In the genomic region with DNA sequence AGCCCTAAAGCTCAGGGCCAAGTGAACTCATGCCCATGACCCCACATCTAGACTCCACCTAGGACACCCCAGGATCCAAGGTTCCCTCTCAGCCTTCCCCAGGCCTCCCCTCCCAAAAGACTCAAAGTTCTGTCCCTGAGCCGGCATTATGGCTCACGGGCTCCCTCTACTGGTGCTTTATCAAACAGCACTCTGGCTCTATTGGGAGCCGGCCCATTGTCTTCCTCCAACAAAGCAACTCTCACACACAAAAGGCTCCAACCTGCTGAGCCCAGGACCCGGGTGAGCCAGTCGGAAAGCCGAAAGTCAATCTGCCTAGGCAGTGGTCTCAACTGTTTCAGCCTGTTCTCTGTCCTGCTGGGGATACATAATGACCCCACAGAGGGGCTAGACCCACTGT, we compare ENCODE assay signal across 8 mouse cellular contexts. TPM values are rescaled to one million over a fixed set of nuclear protein-coding genes. Genes with fewer than 3 reads are reported as not detected.
DNase-seq lines count a peak whose midpoint lies in the region; ATAC-seq and TF ChIP-seq lines count a peak whose summit lies in the region.

No protein-coding gene starts in this region.

- H3K4me1 ChIP-seq in liver, adult 2 months (ENCODE audit: control insufficient read depth, insufficient read depth, low read length), result peaks cover 28% of the 10 kb centered on the region
- H3K4me1 ChIP-seq in stomach, postnatal 0 days (replicated peaks; ENCODE audit: control insufficient read depth, insufficient read depth), result no peaks in the 10 kb centered on the region

- TF ChIP-seq CTCF in liver, adult 2 months (IDR thresholded peaks at IDR 0.05; ENCODE audit: low read depth, low read length), result peak; percentile 84
- peak; percentile 92 for TF ChIP-seq CTCF in stomach, postnatal 0 days (IDR thresholded peaks at IDR 0.05; ENCODE audit: low read depth)

- no peak for TF ChIP-seq POLR2A in liver, adult 2 months (IDR thresholded peaks at IDR 0.05; ENCODE audit: extremely low read depth, insufficient read depth, low read length)

- no peak overlapping the region for H3K4me3 ChIP-seq in liver, adult 2 months (ENCODE audit: insufficient read depth, low read depth, low read length)
- H3K4me3 ChIP-seq in stomach, postnatal 0 days (ENCODE audit: low read depth, low read length), result no peak overlapping the region

- no peaks in the 10 kb centered on the region for H3K36me3 ChIP-seq in liver, adult 2 months (ENCODE audit: control insufficient read depth, insufficient read depth, low read length)
- H3K36me3 ChIP-seq in stomach, postnatal 0 days (ENCODE audit: control insufficient read depth, insufficient read depth, low read length), result no peaks in the 10 kb centered on the region

- no peak overlapping the region for H3K9ac ChIP-seq in liver, adult 2 months (ENCODE audit: low read depth, low read length)
- no peak overlapping the region for H3K9ac ChIP-seq in stomach, postnatal 0 days (ENCODE audit: low read length)

- H3K79me2 ChIP-seq in liver, adult 2 months (ENCODE audit: control insufficient read depth, insufficient read depth, low read length), result no peaks in the 10 kb centered on the region

- no peaks in the 10 kb centered on the region for H3K9me3 ChIP-seq in stomach, postnatal 0 days (ENCODE audit: control insufficient read depth, low read length)

- peak; percentile 62 for DNase-seq in CD4-positive helper T cell, adult 2 months (ENCODE audit: low read depth, low spot score)
- DNase-seq in adrenal gland, adult 18-20 months (ENCODE audit: low spot score in 2 of 2), result peak; percentile 69 to 73
- peak; percentile 95 for DNase-seq in embryo, embryonic 10.5 days (ENCODE audit: low spot score)
- peak; percentile 49 to 51 for DNase-seq in gastrocnemius, postnatal 36 days
- DNase-seq in kidney, adult 9 months, result peak; percentile 58
- peak; percentile 40 for DNase-seq in liver, adult 2 months (ENCODE audit: extremely low read depth, low read depth, low spot score)
- peak; percentile 51 to 59 for DNase-seq in natural killer cell, adult 2 months (ENCODE audit: low spot score in 2 of 2)
- peak; percentile 78 for DNase-seq in stomach, postnatal 0 days (ENCODE audit: low spot score)

- H3K27me3 ChIP-seq in liver, adult 2 months (ENCODE audit: control insufficient read depth, insufficient read depth, low read length), result no peaks in the 10 kb centered on the region
- H3K27me3 ChIP-seq in stomach, postnatal 0 days (ENCODE audit: control insufficient read depth, insufficient read depth, low read length), result no peaks in the 10 kb centered on the region

- peak overlapping the region; percentile 54; the same call in 1 of the 2 replicates for H3K27ac ChIP-seq in liver, adult 2 months (replicated peaks; ENCODE audit: insufficient read depth, low read depth, low read length)
- no peak overlapping the region for H3K27ac ChIP-seq in stomach, postnatal 0 days (replicated peaks)

- peak; percentile 30; the same call in 1 of the 2 replicates for ATAC-seq in stomach, postnatal 0 days (ENCODE audit: low FRiP score, low TSS enrichment)

- TF ChIP-seq EP300 in stomach, postnatal 0 days (optimal IDR thresholded peaks at IDR 0.05), result no peak

- H3K4me2 ChIP-seq in stomach, postnatal 0 days (replicated peaks; ENCODE audit: low read depth), result no peak overlapping the region

- WGBS in liver, adult 2 months, result 0% methylated on average over 6 of the region's 6 CpGs
- WGBS in stomach, postnatal 0 days, result 4% methylated on average over 6 of the region's 6 CpGs

- intact Hi-C loops in gastrocnemius, postnatal 36 days (cut with DNase I), result no loop called here

RNA-seq across cellular contexts. Expression of gene Gins2, which starts 29.0 kb away (rescaled TPM):
- 1 to 10 TPM; 4.6 to 5.0 TPM for total RNA-seq in adrenal gland, adult 18-20 months (2021)
- under 1 TPM; 0.66 to 0.94 TPM for total RNA-seq in gastrocnemius, postnatal 36 days (2021)
- total RNA-seq in liver, adult 2 months (2014; rRNA removed), result 0.37 and 2.3 TPM in 2 replicates
- 1.9 TPM in 2 replicates for polyA plus RNA-seq in liver, adult 2 months (2012; rRNA removed)
- polyA plus RNA-seq in stomach, postnatal 0 days (2015; fragmentation: Nextera tagmentation; extraction: Ambion mirVana), result 31.0 and 35.5 TPM in 2 replicates

RNA-seq across cellular contexts. Expression of gene 1190005I06Rik, which starts 29.3 kb away (rescaled TPM):
- total RNA-seq in adrenal gland, adult 18-20 months (2021), result 10 to 100 TPM; 12.3 to 21.3 TPM
- 1 to 10 TPM in 1 of 2 experiments, under 1 TPM in 1; 0.84 to 1.5 TPM for total RNA-seq in gastrocnemius, postnatal 36 days (2021)
- total RNA-seq in liver, adult 2 months (2014; rRNA removed), result 12.0 and 21.2 TPM in 2 replicates
- 11.9 and 15.3 TPM in 2 replicates for polyA plus RNA-seq in liver, adult 2 months (2012; rRNA removed)
- polyA plus RNA-seq in stomach, postnatal 0 days (2015; fragmentation: Nextera tagmentation; extraction: Ambion mirVana), result 12.2 and 14.0 TPM in 2 replicates

RNA-seq across cellular contexts. Expression of gene Gm27021, which starts 49.8 kb away (rescaled TPM):
- total RNA-seq in adrenal gland, adult 18-20 months (2021), result not detected
- total RNA-seq in gastrocnemius, postnatal 36 days (2021), result not detected
- 1.4 TPM in 1 of 2 replicates, not detected in the other for total RNA-seq in liver, adult 2 months (2014; rRNA removed)
- not detected in 2 replicates for polyA plus RNA-seq in liver, adult 2 months (2012; rRNA removed)
- polyA plus RNA-seq in stomach, postnatal 0 days (2015; fragmentation: Nextera tagmentation; extraction: Ambion mirVana), result 2.1 and 4.7 TPM in 2 replicates

RNA-seq across cellular contexts. Expression of gene Cox4i1, which starts 49.9 kb away (rescaled TPM):
- 1,000 to 10,000 TPM; 1,414 to 1,997 TPM for total RNA-seq in adrenal gland, adult 18-20 months (2021)
- 1,000 to 10,000 TPM; 1,608 to 1,616 TPM for total RNA-seq in gastrocnemius, postnatal 36 days (2021)
- 706 and 858 TPM in 2 replicates for total RNA-seq in liver, adult 2 months (2014; rRNA removed)
- 1,059 and 1,162 TPM in 2 replicates for polyA plus RNA-seq in liver, adult 2 months (2012; rRNA removed)
- 1,419 and 1,437 TPM in 2 replicates for polyA plus RNA-seq in stomach, postnatal 0 days (2015; fragmentation: Nextera tagmentation; extraction: Ambion mirVana)

RNA-seq across cellular contexts. Expression of gene Emc8, which starts 50.3 kb away (rescaled TPM):
- total RNA-seq in adrenal gland, adult 18-20 months (2021), result 100 to 1,000 TPM in 1 of 2 experiments, 10 to 100 TPM in 1; 87.1 to 118 TPM
- total RNA-seq in gastrocnemius, postnatal 36 days (2021), result 10 to 100 TPM; 23.4 to 26.9 TPM
- total RNA-seq in liver, adult 2 months (2014; rRNA removed), result 6.7 and 11.9 TPM in 2 replicates
- polyA plus RNA-seq in liver, adult 2 months (2012; rRNA removed), result 47.8 and 53.3 TPM in 2 replicates
- polyA plus RNA-seq in stomach, postnatal 0 days (2015; fragmentation: Nextera tagmentation; extraction: Ambion mirVana), result 149 and 162 TPM in 2 replicates

Comparison
In these comparisons a context has a peak if more than half of its experiments do, and no peak if none do; other contexts are left out.
1. DNase-seq: peak in every context shown above with its lines; median percentile 95 in embryo, embryonic 10.5 days; 78 in stomach, postnatal 0 days; 71 in adrenal gland, adult 18-20 months; 62 in CD4-positive helper T cell, adult 2 months; 58 in kidney, adult 9 months; 55 in natural killer cell, adult 2 months; 50 in gastrocnemius, postnatal 36 days; 40 in liver, adult 2 months.